Mouse (Mus musculus) MEL (cell line): ENCODE results near the gene Sh3pxd2b.

ENCODE experiments used
- CTCF ChIP-seq, 3 experiments: IDR thresholded peaks in 2 of 3; conservative IDR thresholded peaks in 1 of 3; 2 replicates each; pipeline ENCODE4 v1.5.1; 2011 to 2012; ENCODE audit warnings: low read length in 3 of 3, low read depth in 2 of 3, mild to moderate bottlenecking in 2 of 3, improper control_type of control experiment in 1 of 3, inconsistent platforms in 1 of 3, mixed read lengths in 1 of 3, moderate library complexity in 1 of 3; ENCODE audit not compliant: control insufficient read depth in 1 of 3, insufficient read depth in 1 of 3, poor library complexity in 1 of 3, severe bottlenecking in 1 of 3
- EP300 ChIP-seq, 2 experiments: IDR thresholded peaks; 2 replicates each; pipeline ENCODE4 v1.6.1; 2011; ENCODE audit warnings: improper control_type of control experiment in 2 of 2, low read length in 2 of 2, low read depth in 1 of 2, mild to moderate bottlenecking in 1 of 2
- ETS1 ChIP-seq: IDR thresholded peaks from 2 replicates; pipeline ENCODE4 v1.6.1; 2012; ENCODE audit warnings: low read depth, mild to moderate bottlenecking, inconsistent platforms, low read length, improper control_type of control experiment, moderate library complexity
- GABPA ChIP-seq: IDR thresholded peaks from 2 replicates; pipeline ENCODE4 v1.6.1; 2012; ENCODE audit warnings: low read depth, mild to moderate bottlenecking, inconsistent platforms, low read length, improper control_type of control experiment, moderate library complexity
- KAT2A ChIP-seq: conservative IDR thresholded peaks from 2 replicates; pipeline ENCODE4 v1.6.1; 2012; ENCODE audit warnings: low read depth, low read length, improper control_type of control experiment, inconsistent platforms
- MXI1 ChIP-seq: IDR thresholded peaks from 2 replicates; pipeline ENCODE4 v1.6.1; 2011; ENCODE audit warnings: mild to moderate bottlenecking, low read depth, low read length, improper control_type of control experiment
- POLR2A ChIP-seq, 2 experiments: IDR thresholded peaks; 2 replicates each; pipeline ENCODE4 v1.6.1; 2011 to 2012; ENCODE audit warnings: low read length in 2 of 2, mild to moderate bottlenecking in 2 of 2, control low read depth in 1 of 2, improper control_type of control experiment in 1 of 2, low read depth in 1 of 2, moderate library complexity in 1 of 2; ENCODE audit not compliant: control insufficient read depth in 1 of 2, insufficient read depth in 1 of 2, poor library complexity in 1 of 2
- POLR2AphosphoS2 ChIP-seq: IDR thresholded peaks from 2 replicates; pipeline ENCODE4 v1.6.1; 2011; ENCODE audit warnings: low read length, improper control_type of control experiment
- POLR2AphosphoS5 ChIP-seq: IDR thresholded peaks from 2 replicates; pipeline ENCODE4 v1.6.1; 2012; ENCODE audit warnings: low read depth, borderline replicate concordance, mild to moderate bottlenecking, inconsistent platforms, low read length, moderate library complexity, mixed read lengths
- SIN3A ChIP-seq: IDR thresholded peaks from 2 replicates; pipeline ENCODE4 v1.6.1; 2012; ENCODE audit warnings: low read length, improper control_type of control experiment, inconsistent platforms
- TAL1 ChIP-seq: IDR thresholded peaks from 2 replicates; pipeline ENCODE4 v1.6.1; 2012; ENCODE audit warnings: mild to moderate bottlenecking, inconsistent platforms, low read length, moderate library complexity, mixed read lengths
- USF2 ChIP-seq, 2 experiments: IDR thresholded peaks; 2 replicates each; pipeline ENCODE4 v1.6.1; 2011 to 2012; ENCODE audit warnings: improper control_type of control experiment in 2 of 2, low read length in 2 of 2, borderline replicate concordance in 1 of 2, inconsistent platforms in 1 of 2, low read depth in 1 of 2, mild to moderate bottlenecking in 1 of 2; ENCODE audit not compliant: insufficient read depth in 1 of 2
- ZKSCAN1 ChIP-seq: IDR thresholded peaks from 2 replicates; pipeline ENCODE4 v1.6.1; 2012; ENCODE audit warnings: low read depth, mild to moderate bottlenecking, inconsistent platforms, low read length, improper control_type of control experiment, moderate library complexity
- ZNF384 ChIP-seq: IDR thresholded peaks from 2 replicates; pipeline ENCODE4 v1.6.1; 2012; ENCODE audit warnings: low read depth, mild to moderate bottlenecking, inconsistent platforms, low read length, improper control_type of control experiment

- no peak for TF ChIP-seq SIN3A
- TF ChIP-seq POLR2AphosphoS2 = no peak
- no peak for TF ChIP-seq CTCF (IDR thresholded peaks at IDR 0.05 in 2 of 3, conservative IDR thresholded peaks at IDR 0.05 in 1 of 3; ENCODE audit: control insufficient read depth in 1 of 3, insufficient read depth in 1 of 3, low read depth in 2 of 3, low read length in 3 of 3, poor library complexity in 1 of 3, severe bottlenecking in 1 of 3)
- no peak for TF ChIP-seq MXI1
- no peak for TF ChIP-seq TAL1
- no peak for TF ChIP-seq POLR2A (IDR thresholded peaks at IDR 0.05; ENCODE audit: control insufficient read depth in 1 of 2, insufficient read depth in 1 of 2, low read depth in 1 of 2, low read length in 2 of 2, poor library complexity in 1 of 2)
- no peak for TF ChIP-seq KAT2A
- TF ChIP-seq ZKSCAN1 = no peak
- TF ChIP-seq USF2 (IDR thresholded peaks at IDR 0.05; ENCODE audit: borderline replicate concordance in 1 of 2, insufficient read depth in 1 of 2, low read depth in 1 of 2, low read length in 2 of 2) = no peak
- TF ChIP-seq POLR2AphosphoS5 = no peak
- no peak for TF ChIP-seq ZNF384
- no peak for TF ChIP-seq EP300 (IDR thresholded peaks at IDR 0.05; ENCODE audit: low read depth in 1 of 2, low read length in 2 of 2)
- no peak for TF ChIP-seq GABPA
- TF ChIP-seq ETS1 = no peak
Measured at GRCm38 (mm10) chr11:32471925-32472324, 124.3 kb downstream of the Sh3pxd2b start.
